Mouse (Mus musculus) embryonic fibroblast, embryonic 13.5 days (primary cell): ENCODE results near the gene Slc3a1.

Experiments used
- CTCF ChIP-seq: IDR thresholded peaks from 2 replicates; pipeline ENCODE4 v1.5.1; 2011; ENCODE audit warnings: mild to moderate bottlenecking, control low read depth, low read length, moderate library complexity, borderline replicate concordance; ENCODE audit not compliant: insufficient read depth
- POLR2A ChIP-seq: IDR thresholded peaks from 2 replicates; pipeline ENCODE4 v1.6.1; 2011; ENCODE audit warnings: low read depth, mild to moderate bottlenecking, control low read depth, low read length, moderate library complexity

DNA sequence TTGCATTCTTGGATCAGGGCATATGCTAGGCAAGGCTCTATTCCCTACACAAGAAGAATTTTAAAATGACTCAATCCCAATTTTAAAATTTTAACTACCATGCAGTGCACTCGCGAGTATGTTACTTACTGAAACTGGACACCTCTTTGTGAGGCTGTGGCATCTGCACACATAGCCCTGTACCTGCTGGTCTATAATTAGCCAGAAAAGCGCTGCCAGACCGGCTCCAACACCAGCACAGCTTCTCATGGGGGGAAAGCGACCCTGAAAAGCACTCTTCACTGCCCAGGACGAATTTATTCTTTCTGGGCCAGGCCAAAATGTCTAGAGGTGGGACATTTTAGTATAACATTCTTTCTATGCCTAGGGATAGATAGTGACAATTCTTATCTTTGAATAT lies 42.5 kb downstream of the Slc3a1 start:
- TF ChIP-seq CTCF (no peak), POLR2A (no peak)
